Mouse (Mus musculus) ovary, adult 18-20 months (tissue): ENCODE results near the gene Ppfia1.

ENCODE experiments used
- DNase-seq: peaks from one replicate; pipeline ENCODE4 v3.0.0; 2022; ENCODE audit warnings: low spot score, mixed read lengths

Ppfia1 gene

DNA sequence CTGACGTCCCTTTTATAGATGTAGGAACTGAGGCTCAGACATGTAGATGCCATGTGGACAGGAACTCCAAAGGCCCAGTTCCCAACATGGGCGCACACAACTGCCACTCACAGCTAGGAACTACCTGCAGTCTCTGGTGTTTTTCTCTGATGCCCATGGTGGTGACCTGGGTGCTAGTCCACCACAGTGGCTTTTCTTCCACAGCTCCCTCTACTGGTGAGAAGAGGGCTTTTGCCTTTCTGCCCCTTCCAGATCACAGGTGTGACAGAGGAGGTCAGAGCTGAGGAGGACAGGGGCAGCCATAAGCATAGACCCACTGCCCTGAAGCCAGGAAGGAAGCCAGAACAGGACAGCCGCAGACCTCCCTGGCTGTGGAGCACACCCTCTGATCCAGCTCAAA lies 126.1 kb downstream of the Ppfia1 start:
- DNase-seq: no peak
